Mouse (Mus musculus) yolk sac, embryonic 10.5 days (tissue): Measurements from ENCODE around the gene Btbd35f20.
"Not testable (repeated sequence)": the region's sequence is repeated elsewhere in the genome, so short reads cannot be mapped to it uniquely, and the experiment has no call there.

Experiments used
- DNase-seq: peaks from one replicate; pipeline ENCODE4 v3.0.0-alpha.2; 2017; ENCODE audit warnings: low spot score

Btbd35f20 gene

DNA sequence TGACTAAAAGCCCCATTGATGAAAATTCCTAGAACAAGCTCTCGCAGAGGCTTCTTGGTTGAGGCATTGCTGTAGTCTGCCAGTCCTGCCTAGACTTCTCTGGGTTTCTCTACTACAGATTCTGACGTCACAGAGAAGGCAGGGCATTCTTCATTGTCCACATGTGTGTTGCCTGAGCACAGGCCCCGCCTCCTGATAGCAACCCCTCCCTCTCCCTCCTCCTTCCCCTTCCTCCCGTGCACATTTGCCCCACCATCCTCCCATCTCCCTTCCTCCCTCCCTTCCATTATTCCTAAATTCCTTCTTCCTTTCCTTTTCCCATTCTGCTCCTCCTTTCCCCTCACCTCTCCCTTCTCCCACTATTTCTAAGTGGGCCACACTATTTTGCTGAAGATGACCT lies at the start of gene Btbd35f20:
Btbd35f20 (minus strand) TSS at position 101 of the 400 bp plus-strand sequence.
- DNase-seq, result not testable (repeated sequence)
